Mouse (Mus musculus) adipocyte (in vitro differentiated cells): ENCODE results near the gene Cd300lf.

ENCODE experiments used
- DNase-seq: peaks from one replicate; pipeline ENCODE4 v3.0.0-alpha.2; 2016; ENCODE audit warnings: low spot score

Cd300lf gene

GRCm38 (mm10) chr11:115160883-115161577, 27.2 kb upstream of the Cd300lf start:
- DNase-seq, result peak; percentile 81

- peak; percentile 77 for DNase-seq
Observed at GRCm38 (mm10) chr11:115160016-115160797, 26.4 kb upstream of the Cd300lf start.

DNA sequence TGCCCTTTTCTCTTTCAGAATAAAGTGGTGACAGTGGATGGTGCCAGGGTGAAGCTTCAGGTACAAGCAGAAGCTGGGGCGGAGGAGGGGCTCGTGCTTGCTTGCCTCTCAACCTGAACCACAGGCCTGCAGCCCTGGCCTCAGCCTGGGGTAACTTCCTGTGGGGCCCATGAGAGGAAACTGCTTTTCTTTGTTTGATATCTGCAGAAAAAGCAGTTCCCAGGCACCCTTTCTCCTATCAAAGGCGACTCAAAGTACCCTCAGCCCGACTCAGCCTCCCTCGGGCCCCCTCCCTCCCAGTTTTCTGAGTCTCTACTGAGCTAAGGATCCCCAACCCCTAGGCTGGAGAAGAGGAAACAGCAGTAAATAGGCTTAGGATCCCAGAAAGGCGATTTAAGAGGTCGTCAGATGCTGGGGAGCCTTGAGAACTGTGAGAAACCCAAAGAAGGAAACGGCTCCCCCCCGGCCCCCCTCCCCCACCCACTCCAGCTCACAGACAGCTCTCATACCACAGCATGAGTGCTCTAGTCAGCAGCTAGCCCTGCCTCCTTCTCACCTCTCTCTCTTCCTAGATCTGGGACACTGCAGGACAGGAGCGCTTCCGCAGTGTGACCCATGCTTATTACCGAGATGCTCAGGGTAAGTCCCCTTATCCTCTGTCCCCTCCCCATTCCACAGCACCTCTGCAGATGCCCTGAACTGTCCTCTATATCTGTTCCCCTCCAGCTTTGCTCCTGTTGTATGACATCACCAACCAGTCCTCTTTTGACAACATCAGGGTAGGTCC, 24.3 kb upstream of the Cd300lf start:
- DNase-seq, result no peak

DNA sequence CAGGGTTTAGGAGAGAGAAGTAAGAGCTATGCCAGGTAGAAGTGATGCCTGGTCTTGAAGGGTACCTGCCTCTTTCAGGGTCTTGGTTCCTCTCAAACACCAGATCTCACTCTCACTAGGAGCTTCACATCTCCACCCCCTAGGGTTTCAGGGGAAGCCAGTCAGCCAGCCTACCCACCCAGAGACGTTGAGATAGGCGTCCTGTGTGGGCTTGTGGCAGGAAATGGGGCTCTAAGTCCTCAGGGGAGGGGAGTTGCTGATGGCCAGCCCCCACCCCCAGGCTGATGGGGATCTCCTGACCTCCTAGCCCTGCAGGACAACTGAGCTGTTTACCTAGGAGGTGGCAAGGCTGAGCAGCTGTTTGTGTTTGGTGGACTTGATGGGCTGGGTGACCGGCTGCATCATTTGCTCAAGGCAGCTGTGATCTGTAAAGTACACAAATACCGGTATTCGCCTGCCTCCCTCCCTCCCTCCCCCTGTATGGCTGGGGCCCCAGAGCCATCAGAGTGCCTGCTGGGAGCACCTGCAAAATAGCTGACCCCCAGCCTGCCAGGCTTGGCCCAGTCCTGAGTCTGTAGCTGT, 21.4 kb upstream of the Cd300lf start:
- DNase-seq, result no peak

GRCm38 (mm10) chr11:115153699-115154292, 20.0 kb upstream of the Cd300lf start:
- DNase-seq, result peak; percentile 41

DNA sequence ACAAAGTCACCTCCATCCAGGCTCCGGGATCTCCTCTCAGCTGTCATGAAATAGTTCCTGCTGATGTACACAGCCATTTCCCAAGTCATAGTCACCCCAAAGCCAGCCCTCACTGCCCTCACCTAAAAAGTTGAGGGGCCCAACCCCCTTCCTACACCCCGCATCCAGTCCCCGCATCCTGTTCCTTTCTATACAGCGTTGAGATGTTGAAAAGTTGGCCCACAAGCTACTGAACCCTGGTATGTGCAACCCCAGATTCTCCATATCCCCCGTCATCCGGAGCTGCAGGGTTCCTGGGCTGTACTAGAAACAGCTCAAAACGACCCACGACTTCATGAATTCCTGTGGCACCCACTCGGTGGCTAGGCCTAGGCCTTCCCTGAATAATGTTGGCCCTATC, 19.3 kb upstream of the Cd300lf start:
- DNase-seq, result no peak

DNA sequence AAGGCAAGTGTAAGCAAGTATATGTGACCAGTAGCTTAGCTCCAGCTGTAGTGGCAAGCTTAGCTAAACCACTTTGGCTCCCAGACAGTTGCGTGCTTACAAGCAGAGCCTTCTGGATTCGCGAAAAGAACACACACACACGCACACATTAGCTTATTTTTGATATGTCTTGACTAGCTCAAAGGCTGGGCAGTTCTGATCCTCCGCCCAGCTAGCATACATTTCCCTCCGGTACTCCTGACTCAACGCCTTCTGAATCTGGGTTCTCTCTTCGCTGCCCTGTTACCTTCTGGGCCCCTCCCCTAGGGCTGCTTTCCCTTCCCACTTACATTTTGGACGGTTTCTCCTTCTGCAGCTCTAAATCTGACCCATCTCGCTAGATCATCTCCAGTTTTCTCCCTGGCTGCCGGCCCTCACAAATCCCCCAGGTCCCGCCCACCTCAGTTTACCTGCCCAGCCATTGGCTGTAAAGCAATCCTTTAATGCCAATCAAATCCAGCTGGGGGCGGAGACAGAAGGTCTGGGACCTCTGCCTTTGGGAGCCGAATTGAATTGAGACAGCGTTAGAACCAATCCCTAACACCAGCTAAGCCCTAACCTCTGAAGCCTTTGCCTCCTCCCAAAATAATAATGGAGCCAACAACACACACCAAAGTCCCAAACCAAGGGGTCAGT, 18.1 kb upstream of the Cd300lf start:
- no peak for DNase-seq

DNA sequence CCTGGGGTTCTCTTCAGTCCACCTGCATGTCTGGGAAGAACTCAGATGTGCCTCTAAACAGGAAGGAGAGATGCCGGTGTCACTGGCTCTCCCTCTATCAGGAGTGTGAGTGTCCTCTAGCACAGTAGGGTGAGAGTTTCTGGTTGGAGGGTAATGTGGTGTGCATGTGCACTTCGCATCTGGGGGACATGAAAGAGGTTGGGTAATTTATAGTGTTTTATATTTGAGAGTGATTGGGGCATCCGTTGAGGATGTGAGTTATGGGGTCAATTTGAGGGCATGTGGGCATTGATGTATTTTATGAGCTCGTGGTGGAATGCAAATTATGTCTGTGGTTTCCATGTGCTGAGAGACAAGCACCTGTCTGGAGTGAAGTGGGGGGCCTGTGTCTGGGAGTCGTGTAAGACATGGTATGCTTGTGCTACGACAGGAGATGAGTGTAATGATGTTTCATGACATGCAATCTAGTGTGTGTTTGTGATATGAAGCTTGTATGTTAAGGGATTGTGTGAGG, 17.0 kb upstream of the Cd300lf start:
- no peak for DNase-seq

GRCm38 (mm10) chr11:115147813-115148212, 14.0 kb upstream of the Cd300lf start:
- DNase-seq, result no peak

- DNase-seq, result no peak
Observed at GRCm38 (mm10) chr11:115141970-115142369, 8.2 kb upstream of the Cd300lf start.

DNA sequence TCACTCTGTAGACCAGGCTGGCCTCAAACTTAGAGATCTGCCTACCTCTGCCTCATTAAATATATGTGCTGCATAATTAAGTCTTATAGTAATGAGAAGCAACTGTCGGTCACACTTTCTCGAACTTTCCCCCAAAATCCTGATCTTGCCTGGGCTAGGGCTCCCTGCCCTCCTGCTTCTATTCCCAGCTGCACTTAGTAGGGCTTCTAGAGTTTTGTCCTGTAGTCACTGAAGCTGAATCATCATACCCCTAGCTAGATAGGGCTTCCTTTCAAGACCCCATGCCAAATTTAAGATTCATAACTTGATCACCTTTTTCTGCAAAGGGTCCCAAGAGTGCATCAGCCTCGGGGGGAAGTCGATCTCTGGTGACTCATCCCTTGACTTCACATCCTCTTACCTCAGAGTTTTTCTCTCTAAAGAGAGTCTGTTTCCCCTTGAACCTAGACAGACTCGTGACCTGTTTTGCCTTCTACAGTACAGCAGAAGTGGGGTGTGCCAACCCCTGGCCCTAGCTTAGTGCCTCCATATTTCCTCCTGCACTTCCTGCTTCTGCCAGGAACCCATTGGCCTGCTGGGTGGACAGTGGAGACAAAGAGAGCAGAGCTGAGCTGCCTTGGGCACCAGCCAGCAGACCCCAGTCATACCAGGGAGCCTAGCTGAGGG, 4.9 kb upstream of the Cd300lf start:
- no peak for DNase-seq

GRCm38 (mm10) chr11:115131768-115132381, 1.9 kb downstream of the Cd300lf start:
- DNase-seq, result no peak

DNA sequence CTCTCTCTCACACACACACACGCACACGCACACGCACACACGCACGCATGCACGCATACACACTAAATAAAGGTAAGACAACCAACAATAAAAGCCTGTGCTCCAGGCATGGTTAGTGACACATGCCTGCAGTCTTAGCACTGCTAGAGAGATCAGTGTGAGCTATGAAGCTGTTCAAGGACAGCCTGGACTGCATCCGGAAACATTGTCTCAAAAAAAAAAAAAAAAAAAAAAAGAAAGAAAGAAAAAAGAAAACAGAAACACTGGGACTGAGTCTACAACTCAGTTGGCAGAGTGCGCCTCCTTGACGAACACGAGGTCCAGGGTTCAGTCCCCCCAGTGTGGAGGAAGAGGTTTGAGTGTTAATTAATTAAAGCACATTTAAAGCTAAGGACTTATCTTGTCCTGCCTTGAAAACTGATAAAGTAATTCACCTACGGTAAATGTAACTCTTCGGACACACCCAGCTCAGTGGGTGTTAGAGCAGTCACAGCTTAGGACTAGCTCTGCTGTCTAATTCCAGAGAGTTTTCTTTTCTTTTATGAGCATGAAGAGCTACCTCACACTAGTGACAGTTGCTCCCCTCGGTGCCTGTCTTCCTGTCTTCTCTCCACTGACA, 4.2 kb downstream of the Cd300lf start:
- DNase-seq, result no peak

DNA sequence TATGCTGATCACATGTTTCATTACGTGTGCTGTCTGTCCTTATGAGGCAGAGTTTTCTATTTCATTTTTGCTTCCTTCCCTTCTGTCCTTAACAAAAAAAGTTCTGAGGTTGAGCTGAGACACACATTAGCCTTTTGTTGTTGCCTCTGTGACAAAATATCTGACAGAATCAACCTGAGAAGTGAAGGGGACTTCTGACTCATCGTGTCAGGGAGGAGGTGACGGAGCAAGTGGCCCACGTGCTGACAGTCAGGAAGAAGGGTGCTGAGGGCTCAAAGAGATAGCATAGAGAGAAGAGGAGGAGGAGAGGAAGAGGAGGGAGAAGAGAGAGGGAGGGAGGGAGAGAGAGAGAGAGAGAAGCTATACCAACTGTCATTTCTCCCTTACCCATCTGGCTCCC, 5.3 kb downstream of the Cd300lf start:
- DNase-seq, result no peak

- no peak for DNase-seq
Observed at GRCm38 (mm10) chr11:115119409-115119808, 14.4 kb downstream of the Cd300lf start.

DNA sequence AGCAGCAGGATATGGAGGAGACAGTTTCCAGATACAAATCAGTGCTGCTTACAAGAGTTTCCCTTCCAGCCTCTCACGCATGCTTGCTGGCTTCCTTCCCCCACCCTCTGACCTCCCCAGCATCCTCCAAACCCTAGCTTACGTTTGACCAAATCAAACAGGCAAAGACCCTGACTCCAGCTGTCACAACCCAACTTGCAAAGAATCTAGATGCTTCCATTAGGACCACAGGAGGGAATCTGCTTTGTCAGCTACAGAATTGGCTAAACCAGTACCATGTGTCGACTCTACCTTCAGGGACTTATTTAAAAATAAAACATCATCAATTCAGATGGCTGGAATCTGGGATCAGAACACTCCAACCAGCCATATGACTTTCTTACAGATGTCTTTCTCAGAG, 21.6 kb downstream of the Cd300lf start:
- DNase-seq, result no peak

GRCm38 (mm10) chr11:115110271-115110670, 23.5 kb downstream of the Cd300lf start:
- DNase-seq, result no peak

DNA sequence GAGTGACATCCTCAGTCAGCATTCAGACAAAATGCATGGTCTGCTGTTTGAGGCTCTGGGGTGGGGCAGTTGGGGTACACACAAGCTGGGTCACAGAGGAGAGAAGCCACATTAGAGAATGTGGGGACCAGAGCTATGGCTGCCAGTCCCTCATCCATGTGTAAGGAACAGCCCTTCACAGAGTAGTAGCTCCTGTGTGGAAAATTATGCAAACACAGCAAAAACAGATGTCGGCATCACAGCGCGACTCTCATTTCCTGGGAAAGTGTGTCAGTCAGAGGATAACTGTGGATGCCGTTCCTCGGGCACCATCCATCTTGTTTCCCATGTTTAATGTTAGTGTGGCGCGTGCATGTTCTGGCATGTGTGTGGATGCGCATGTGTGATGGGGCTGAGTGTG, 25.6 kb downstream of the Cd300lf start:
- DNase-seq, result no peak

- DNase-seq, result peak; percentile 14
Observed at GRCm38 (mm10) chr11:115107403-115107916, 26.3 kb downstream of the Cd300lf start.
